Mouse (Mus musculus): ENCODE data around the gene Lhfpl5. TPM values are rescaled to one million over a fixed set of nuclear protein-coding genes. Genes with fewer than 3 reads are reported as not detected.

Lhfpl5 gene
- polyA plus RNA-seq, 1 experiment, result 0.24 TPM

- H3K4me1 ChIP-seq (replicated peaks; ENCODE audit: control insufficient read depth, insufficient read depth, low read length), result no peaks in the 10 kb centered on the region
- DNase-seq, result no peak
- TF ChIP-seq POLR2A (IDR thresholded peaks at IDR 0.05; ENCODE audit: control insufficient read depth, extremely low read depth, insufficient read depth, low read length, poor library complexity) (no peak), CTCF (IDR thresholded peaks at IDR 0.05; ENCODE audit: borderline replicate concordance, control insufficient read depth, extremely low read depth, insufficient read depth, low read length, poor library complexity) (no peak)
Observed at GRCm38 (mm10) chr17:28565181-28565580, 10.3 kb upstream of the Lhfpl5 start.

GRCm38 (mm10) chr17:28567541-28567940 is 7.9 kb upstream of the Lhfpl5 start:
- no peak for DNase-seq
- WGBS, result 74% methylated on average over 3 of the region's 3 CpGs
- H3K4me3 ChIP-seq (ENCODE audit: control insufficient read depth, insufficient read depth, low read length), result no peak overlapping the region
- TF ChIP-seq CTCF (IDR thresholded peaks at IDR 0.05; ENCODE audit: borderline replicate concordance, control insufficient read depth, extremely low read depth, insufficient read depth, low read length, poor library complexity), result no peak
- no peak for TF ChIP-seq POLR2A (IDR thresholded peaks at IDR 0.05; ENCODE audit: control insufficient read depth, extremely low read depth, insufficient read depth, low read length, poor library complexity)
- no peaks in the 10 kb centered on the region for H3K27me3 ChIP-seq (ENCODE audit: control insufficient read depth, insufficient read depth, low read length)
- no peak overlapping the region for H3K27ac ChIP-seq (ENCODE audit: control insufficient read depth, insufficient read depth, low read length)
- H3K4me1 ChIP-seq (replicated peaks; ENCODE audit: control insufficient read depth, insufficient read depth, low read length), result no peaks in the 10 kb centered on the region
- no peaks in the 10 kb centered on the region for H3K36me3 ChIP-seq (ENCODE audit: control insufficient read depth, insufficient read depth, low read length)

More at GRCm38 (mm10) chr17:28565181-28565580, 10.3 kb upstream of the Lhfpl5 start:
- Histone ChIP-seq H3K36me3 (ENCODE audit: control insufficient read depth, insufficient read depth, low read length) (no peaks in the 10 kb centered on the region), H3K27ac (ENCODE audit: control insufficient read depth, insufficient read depth, low read length) (no peak overlapping the region), H3K4me3 (ENCODE audit: control insufficient read depth, insufficient read depth, low read length) (no peak overlapping the region), H3K27me3 (ENCODE audit: control insufficient read depth, insufficient read depth, low read length) (no peaks in the 10 kb centered on the region)

- no peak overlapping the region for H3K4me3 ChIP-seq (ENCODE audit: control insufficient read depth, insufficient read depth, low read length)
- peaks cover 11% of the 10 kb centered on the region for H3K4me1 ChIP-seq (replicated peaks; ENCODE audit: control insufficient read depth, insufficient read depth, low read length)
- no peaks in the 10 kb centered on the region for H3K36me3 ChIP-seq (ENCODE audit: control insufficient read depth, insufficient read depth, low read length)
- 89% methylated on average over 3 of the region's 3 CpGs for WGBS
- no peaks in the 10 kb centered on the region for H3K27me3 ChIP-seq (ENCODE audit: control insufficient read depth, insufficient read depth, low read length)
- TF ChIP-seq CTCF (IDR thresholded peaks at IDR 0.05; ENCODE audit: borderline replicate concordance, control insufficient read depth, extremely low read depth, insufficient read depth, low read length, poor library complexity) (no peak), POLR2A (IDR thresholded peaks at IDR 0.05; ENCODE audit: control insufficient read depth, extremely low read depth, insufficient read depth, low read length, poor library complexity) (no peak)
- H3K27ac ChIP-seq (ENCODE audit: control insufficient read depth, insufficient read depth, low read length), result no peak overlapping the region
- DNase-seq, result no peak
Observed at GRCm38 (mm10) chr17:28571868-28572267, 3.6 kb upstream of the Lhfpl5 start.

- peaks cover 11% of the 10 kb centered on the region for H3K4me1 ChIP-seq (replicated peaks; ENCODE audit: control insufficient read depth, insufficient read depth, low read length)
- DNase-seq, result no peak
- no peaks in the 10 kb centered on the region for H3K36me3 ChIP-seq (ENCODE audit: control insufficient read depth, insufficient read depth, low read length)
- H3K27ac ChIP-seq (ENCODE audit: control insufficient read depth, insufficient read depth, low read length), result no peak overlapping the region
- 74% methylated on average over 7 of the region's 7 CpGs for WGBS
- H3K4me3 ChIP-seq (ENCODE audit: control insufficient read depth, insufficient read depth, low read length), result no peak overlapping the region
- H3K27me3 ChIP-seq (ENCODE audit: control insufficient read depth, insufficient read depth, low read length), result no peaks in the 10 kb centered on the region
- TF ChIP-seq CTCF (IDR thresholded peaks at IDR 0.05; ENCODE audit: borderline replicate concordance, control insufficient read depth, extremely low read depth, insufficient read depth, low read length, poor library complexity), result no peak
- TF ChIP-seq POLR2A (IDR thresholded peaks at IDR 0.05; ENCODE audit: control insufficient read depth, extremely low read depth, insufficient read depth, low read length, poor library complexity), result no peak
Observed at GRCm38 (mm10) chr17:28572521-28572920, 2.9 kb upstream of the Lhfpl5 start.

GRCm38 (mm10) chr17:28572941-28573340 is 2.5 kb upstream of the Lhfpl5 start:
- WGBS, result 84% methylated on average over 6 of the region's 6 CpGs
- no peak for DNase-seq
- Histone ChIP-seq H3K4me3 (ENCODE audit: control insufficient read depth, insufficient read depth, low read length) (no peak overlapping the region), H3K27ac (ENCODE audit: control insufficient read depth, insufficient read depth, low read length) (no peak overlapping the region), H3K4me1 (replicated peaks; ENCODE audit: control insufficient read depth, insufficient read depth, low read length) (peaks cover 11% of the 10 kb centered on the region), H3K27me3 (ENCODE audit: control insufficient read depth, insufficient read depth, low read length) (no peaks in the 10 kb centered on the region), H3K36me3 (ENCODE audit: control insufficient read depth, insufficient read depth, low read length) (no peaks in the 10 kb centered on the region)
- TF ChIP-seq CTCF (IDR thresholded peaks at IDR 0.05; ENCODE audit: borderline replicate concordance, control insufficient read depth, extremely low read depth, insufficient read depth, low read length, poor library complexity) (no peak), POLR2A (IDR thresholded peaks at IDR 0.05; ENCODE audit: control insufficient read depth, extremely low read depth, insufficient read depth, low read length, poor library complexity) (no peak)

GRCm38 (mm10) chr17:28580396-28580795 is 5.0 kb downstream of the Lhfpl5 start:
- H3K4me3 ChIP-seq (ENCODE audit: control insufficient read depth, insufficient read depth, low read length), result no peak overlapping the region
- peak; percentile 30 for DNase-seq
- H3K36me3 ChIP-seq (ENCODE audit: control insufficient read depth, insufficient read depth, low read length), result no peaks in the 10 kb centered on the region
- peaks cover 9% of the 10 kb centered on the region for H3K4me1 ChIP-seq (replicated peaks; ENCODE audit: control insufficient read depth, insufficient read depth, low read length)
- no peak overlapping the region for H3K27ac ChIP-seq (ENCODE audit: control insufficient read depth, insufficient read depth, low read length)
- 13% methylated on average over 9 of the region's 9 CpGs for WGBS
- TF ChIP-seq CTCF (IDR thresholded peaks at IDR 0.05; ENCODE audit: borderline replicate concordance, control insufficient read depth, extremely low read depth, insufficient read depth, low read length, poor library complexity), result no peak
- no peak for TF ChIP-seq POLR2A (IDR thresholded peaks at IDR 0.05; ENCODE audit: control insufficient read depth, extremely low read depth, insufficient read depth, low read length, poor library complexity)
- no peaks in the 10 kb centered on the region for H3K27me3 ChIP-seq (ENCODE audit: control insufficient read depth, insufficient read depth, low read length)

GRCm38 (mm10) chr17:28581056-28581455 is 5.6 kb downstream of the Lhfpl5 start:
- Histone ChIP-seq H3K36me3 (ENCODE audit: control insufficient read depth, insufficient read depth, low read length) (no peaks in the 10 kb centered on the region), H3K4me1 (replicated peaks; ENCODE audit: control insufficient read depth, insufficient read depth, low read length) (peaks cover 3% of the 10 kb centered on the region), H3K27me3 (ENCODE audit: control insufficient read depth, insufficient read depth, low read length) (no peaks in the 10 kb centered on the region), H3K4me3 (ENCODE audit: control insufficient read depth, insufficient read depth, low read length) (no peak overlapping the region), H3K27ac (ENCODE audit: control insufficient read depth, insufficient read depth, low read length) (no peak overlapping the region)
- WGBS, result 65% methylated on average over 2 of the region's 2 CpGs
- TF ChIP-seq CTCF (IDR thresholded peaks at IDR 0.05; ENCODE audit: borderline replicate concordance, control insufficient read depth, extremely low read depth, insufficient read depth, low read length, poor library complexity) (no peak), POLR2A (IDR thresholded peaks at IDR 0.05; ENCODE audit: control insufficient read depth, extremely low read depth, insufficient read depth, low read length, poor library complexity) (no peak)
- no peak for DNase-seq

Data from thymus, adult 2 months (tissue).